Mouse (Mus musculus): ENCODE results near the gene Dlk2.

Gene Dlk2

DNA sequence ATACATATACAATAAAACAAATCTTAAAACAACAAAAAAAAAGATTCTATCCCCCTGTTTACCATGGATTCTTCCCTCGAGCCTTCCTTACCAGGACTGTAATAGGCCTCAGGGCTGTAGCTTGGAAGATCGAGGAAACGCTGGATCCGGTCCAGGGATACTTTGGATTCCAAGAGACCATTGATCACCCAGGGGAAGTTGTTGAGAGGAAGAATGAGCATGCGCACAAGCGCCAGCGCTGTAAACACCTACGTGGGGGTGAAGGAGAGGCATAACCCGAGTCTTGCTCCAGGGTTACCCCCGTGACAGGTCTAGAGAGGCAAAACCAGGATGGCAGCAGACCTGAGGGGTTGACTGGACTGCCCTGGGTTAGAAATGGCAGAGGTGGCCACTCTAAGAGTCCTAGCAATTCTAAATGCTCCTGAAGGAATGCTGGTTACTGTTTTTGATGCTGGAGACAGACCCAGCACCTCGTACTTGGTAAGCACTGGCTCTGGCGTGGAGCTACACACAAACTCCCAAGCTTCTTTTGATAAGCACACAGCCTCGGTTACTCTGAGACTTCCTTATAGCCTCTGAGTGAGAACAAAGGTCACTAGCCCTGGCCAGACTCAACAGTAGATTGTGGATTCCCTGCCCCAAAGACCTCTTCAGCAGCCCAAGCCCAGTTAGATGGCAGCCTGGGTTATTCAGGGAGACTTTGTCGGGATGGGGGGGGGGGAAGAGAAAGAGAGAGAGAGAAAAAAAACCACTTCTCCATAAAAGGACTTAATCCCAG lies 25.0 kb downstream of the Dlk2 start:
- peak; percentile 88 for DNase-seq

- DNase-seq: no peak
Measured at GRCm38 (mm10) chr17:46327413-46327905, 30.2 kb downstream of the Dlk2 start.

DNA sequence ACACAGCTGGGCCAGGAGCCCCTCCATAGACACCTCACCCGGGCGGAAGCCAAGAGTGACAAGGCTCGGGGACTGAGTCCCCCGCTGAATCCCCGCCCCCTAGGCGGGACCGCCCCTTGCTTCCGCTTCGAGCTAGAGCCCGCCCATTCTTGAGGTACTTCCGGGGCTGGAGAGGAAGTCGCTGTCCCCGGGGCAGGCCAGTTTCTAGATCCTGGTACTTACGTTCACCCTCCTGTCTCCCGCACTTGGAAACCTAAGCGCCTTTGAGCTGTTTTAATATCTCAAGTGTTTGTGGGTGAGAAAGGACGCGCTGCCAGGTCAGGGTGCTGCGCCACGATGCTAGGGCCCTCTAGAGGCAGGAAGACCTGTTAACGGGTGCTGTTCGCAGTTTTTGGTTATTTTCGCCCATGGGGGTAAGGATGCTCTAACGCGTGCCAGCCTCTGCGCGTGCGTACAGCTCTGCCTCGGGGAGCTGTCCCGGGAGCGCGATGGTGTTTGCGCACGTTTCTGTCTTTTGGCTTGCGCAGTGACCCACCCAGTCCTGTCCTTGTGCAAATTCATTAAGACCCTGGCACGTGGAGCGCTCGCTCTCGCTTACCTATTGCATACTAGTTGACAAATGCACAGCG lies 30.8 kb downstream of the Dlk2 start, which contains the start of gene Abcc10:
TSS of gene Abcc10 (minus strand) at position 447 of the 629 bp plus-strand sequence.
- peak; percentile 100 for DNase-seq

GRCm38 (mm10) chr17:46328723-46329122 lies 31.5 kb downstream of the Dlk2 start:
- DNase-seq: no peak

GRCm38 (mm10) chr17:46336475-46336874 lies 39.3 kb downstream of the Dlk2 start:
- DNase-seq: no peak

DNA sequence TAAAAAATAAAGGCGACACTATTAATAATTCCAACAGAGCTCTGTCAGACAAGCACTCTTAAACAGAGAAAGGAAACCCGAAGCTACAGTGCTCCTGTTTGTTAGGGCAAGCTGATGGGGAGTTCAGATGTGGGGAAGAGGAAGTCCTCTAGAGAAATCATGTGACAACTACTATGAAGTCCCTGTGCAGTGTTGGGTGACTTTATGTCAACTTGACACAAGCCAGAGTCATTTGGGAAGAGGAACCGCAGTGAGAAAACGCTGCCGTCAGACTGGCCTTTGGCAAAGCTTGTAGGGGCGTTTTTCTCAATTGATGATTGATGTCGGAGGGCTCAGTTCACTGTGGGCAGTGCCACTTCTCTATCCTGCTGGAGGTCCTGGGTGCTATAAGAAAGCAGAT lies 44.0 kb downstream of the Dlk2 start:
- peak; percentile 92 for DNase-seq

DNA sequence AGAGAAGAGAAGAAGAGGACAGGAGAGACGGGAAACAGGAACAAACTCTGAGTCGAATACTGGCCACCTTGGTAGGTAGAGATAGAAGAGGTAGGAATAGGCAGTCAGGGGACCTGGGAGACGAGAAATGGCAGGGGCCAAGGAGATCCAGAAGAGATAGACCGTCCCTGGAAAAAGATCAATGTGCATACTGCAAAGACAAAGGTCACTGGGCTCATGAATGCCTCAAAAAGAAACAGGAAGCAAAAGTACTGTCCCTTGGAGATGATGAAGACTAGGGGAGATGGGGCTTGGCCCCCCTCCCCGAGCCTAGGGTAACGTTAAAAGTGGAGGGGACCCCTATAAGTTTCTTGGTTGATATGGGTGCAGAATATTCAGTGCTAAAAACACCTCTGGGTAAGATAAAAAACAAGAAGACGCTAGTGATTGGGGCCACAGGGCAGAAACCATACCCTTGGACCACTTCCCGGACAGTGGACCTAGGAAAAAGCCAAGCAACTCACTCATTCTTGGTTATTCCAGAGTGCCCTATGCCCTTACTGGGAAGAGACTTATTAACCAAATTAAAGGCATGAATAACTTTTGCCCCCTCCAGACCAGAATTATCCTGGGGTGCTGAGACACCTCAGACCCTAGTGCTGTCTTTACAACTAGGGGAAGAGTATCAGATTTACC lies 53.9 kb downstream of the Dlk2 start:
- peak; percentile 13 for DNase-seq
